Mouse (Mus musculus): Measurements from ENCODE around the gene Clec2g.
"Not testable (repeated sequence)": the region's sequence is repeated elsewhere in the genome, so short reads cannot be mapped to it uniquely, and the experiment has no call there.

Gene Clec2g

GRCm38 (mm10) chr6:128971394-128972039 is 37.3 kb downstream of the Clec2g start:
- no peak for DNase-seq (ENCODE audit: low read depth)

- no peak for DNase-seq (ENCODE audit: low read depth)
These were observed 38.0 kb downstream of the Clec2g start for GRCm38 (mm10) chr6:128972156-128972555.

GRCm38 (mm10) chr6:128972687-128973438 is 38.7 kb downstream of the Clec2g start:
- peak; percentile 54 for DNase-seq (ENCODE audit: low read depth)

- no peak for DNase-seq (ENCODE audit: low read depth)
These were observed 39.2 kb downstream of the Clec2g start for GRCm38 (mm10) chr6:128973439-128973697.

GRCm38 (mm10) chr6:128974850-128975249 is 40.7 kb downstream of the Clec2g start:
- DNase-seq (ENCODE audit: low read depth), result not testable (repeated sequence)

GRCm38 (mm10) chr6:128976194-128976593 is 42.0 kb downstream of the Clec2g start:
- no peak for DNase-seq (ENCODE audit: low read depth)

GRCm38 (mm10) chr6:128981951-128982541 is 47.9 kb downstream of the Clec2g start:
- not testable (repeated sequence) for DNase-seq (ENCODE audit: low read depth)

- DNase-seq (ENCODE audit: low read depth), result no peak
These were observed 58.2 kb downstream of the Clec2g start for GRCm38 (mm10) chr6:128992337-128992736.

GRCm38 (mm10) chr6:128992753-128993152 is 58.6 kb downstream of the Clec2g start:
- DNase-seq (ENCODE audit: low read depth), result peak; percentile 38

GRCm38 (mm10) chr6:128993221-128993620 is 59.0 kb downstream of the Clec2g start:
- no peak for DNase-seq (ENCODE audit: low read depth)

GRCm38 (mm10) chr6:128994336-128994735 is 60.2 kb downstream of the Clec2g start:
- no peak for DNase-seq (ENCODE audit: low read depth)

GRCm38 (mm10) chr6:128994742-128995141 is 60.6 kb downstream of the Clec2g start:
- no peak for DNase-seq (ENCODE audit: low read depth)

GRCm38 (mm10) chr6:128995250-128996053 is 61.3 kb downstream of the Clec2g start:
- DNase-seq (ENCODE audit: low read depth), result no peak

- no peak for DNase-seq (ENCODE audit: low read depth)
These were observed 62.0 kb downstream of the Clec2g start for GRCm38 (mm10) chr6:128996054-128996767.

GRCm38 (mm10) chr6:128996768-128997442 is 62.7 kb downstream of the Clec2g start:
- DNase-seq (ENCODE audit: low read depth), result no peak

GRCm38 (mm10) chr6:129001392-129001791 is 67.2 kb downstream of the Clec2g start:
- no peak for DNase-seq (ENCODE audit: low read depth)

GRCm38 (mm10) chr6:129008552-129008951 is 74.4 kb downstream of the Clec2g start:
- DNase-seq (ENCODE audit: low read depth), result no peak

GRCm38 (mm10) chr6:129009846-129010504 is 75.8 kb downstream of the Clec2g start:
- not testable (repeated sequence) for DNase-seq (ENCODE audit: low read depth)

- DNase-seq (ENCODE audit: low read depth), result no peak
These were observed 76.3 kb downstream of the Clec2g start for GRCm38 (mm10) chr6:129010505-129010873.

- not testable (repeated sequence) for DNase-seq (ENCODE audit: low read depth)
These were observed 77.8 kb downstream of the Clec2g start for GRCm38 (mm10) chr6:129012012-129012411.

GRCm38 (mm10) chr6:129012966-129013365 is 78.8 kb downstream of the Clec2g start:
- DNase-seq (ENCODE audit: low read depth), result no peak
